Mouse (Mus musculus) lung, postnatal 0 days (tissue): Measurements from ENCODE around the gene Lrrn4cl.

Experiments
- CTCF ChIP-seq: IDR thresholded peaks from 2 replicates; pipeline ENCODE4 v1.5.1; 2016; ENCODE audit warnings: antibody characterized with exemption, mild to moderate bottlenecking
- EP300 ChIP-seq: IDR thresholded peaks from 2 replicates; pipeline ENCODE4 v1.6.1; 2016; ENCODE audit warnings: antibody characterized with exemption, mild to moderate bottlenecking, control low read depth

DNA sequence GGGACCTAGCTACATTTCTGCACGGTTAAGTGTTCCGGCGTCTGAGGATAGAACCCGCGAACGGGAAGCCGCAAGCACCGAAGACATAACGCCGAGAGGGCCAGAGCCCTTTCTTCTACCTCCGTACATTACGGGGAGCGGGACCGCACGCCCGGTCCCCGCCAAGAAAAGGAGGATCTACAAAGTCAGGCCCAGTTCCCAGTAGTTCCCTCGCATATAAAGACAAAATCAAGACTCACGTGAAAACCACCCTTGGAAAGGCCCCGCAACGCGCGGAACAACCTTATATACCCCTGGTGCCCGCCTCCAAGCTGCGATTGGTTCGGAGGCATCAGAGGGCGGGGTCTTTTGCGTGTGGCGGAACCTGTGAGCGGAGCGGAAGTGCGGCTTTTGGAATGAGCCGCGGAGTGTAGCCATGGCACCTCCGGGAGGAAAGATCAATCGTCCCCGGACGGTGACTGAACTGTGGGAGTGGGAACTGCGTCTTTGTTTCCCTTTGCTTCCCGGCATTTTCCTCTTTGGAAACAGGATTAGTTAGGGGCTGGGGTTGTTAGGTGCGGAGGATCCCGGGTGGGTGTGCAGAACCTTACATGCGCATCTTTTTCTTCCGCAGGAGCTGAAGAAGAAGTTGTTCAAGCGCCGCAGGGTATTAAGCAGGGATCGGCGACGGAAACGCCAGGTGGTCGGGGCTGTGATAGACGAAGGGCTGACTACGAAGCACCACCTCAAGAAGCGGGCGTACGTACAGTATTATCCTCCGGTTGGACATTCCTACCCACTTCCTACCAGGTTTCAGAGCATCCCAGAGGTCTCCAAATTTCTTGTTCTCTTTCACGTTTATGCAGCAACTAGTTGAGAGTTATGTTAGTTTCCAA is 38.2 kb downstream of the Lrrn4cl start, which contains the start of the genes 1810009A15Rik and Gm49416:
- TF ChIP-seq CTCF (no peak), EP300 (0 out of 2 replicates have a peak, but pooled peaks have one; percentile 9)
